Mouse (Mus musculus) spleen, adult 2 months (tissue): ENCODE measurements around the gene Gnao1.

Source experiments
- CTCF ChIP-seq: fragments of 200-500 bp; IDR thresholded peaks from 2 replicates; pipeline ENCODE4 v1.5.1; 2011; ENCODE audit warnings: mild to moderate bottlenecking, inconsistent platforms; ENCODE audit not compliant: insufficient read depth, insufficient read length, insufficient replicate concordance; ENCODE audit errors: extremely low read depth
- POLR2A ChIP-seq: fragments of 200-500 bp; IDR thresholded peaks from 2 replicates; pipeline ENCODE4 v1.6.1; 2011; ENCODE audit warnings: low read depth, low read length, inconsistent platforms

GRCm38 (mm10) chr8:93868486-93869221 lies 58.9 kb downstream of the Gnao1 start:
- TF ChIP-seq POLR2A (no peak), CTCF (no peak)
